Mouse (Mus musculus): ENCODE measurements at regions not wholly inside any gene's neighbourhood (a gene's known extent, or its start where the extent isn't known, plus 50 kb on each side); places are given as distances from the start of the nearest gene placed in this dataset.

GRCm38 (mm10) chr16:29719571-29720451, 140.7 kb downstream of the Opa1 start:
- Histone ChIP-seq H3K4me3 (ENCODE audit: control insufficient read depth, low read depth, low read length) (no peak overlapping the region), H3K27ac (ENCODE audit: control insufficient read depth, insufficient read depth, low read depth, low read length) (no peak overlapping the region), H3K4me1 (ENCODE audit: control insufficient read depth, insufficient read depth, low read length) (peaks cover 4% of the 10 kb centered on the region), H3K36me3 (ENCODE audit: control insufficient read depth, insufficient read depth, low read length) (no peaks in the 10 kb centered on the region), H3K27me3 (ENCODE audit: control insufficient read depth, insufficient read depth, low read length) (no peaks in the 10 kb centered on the region)
- TF ChIP-seq POLR2A (IDR thresholded peaks at IDR 0.05; ENCODE audit: control insufficient read depth, low read depth, low read length) (no peak), CTCF (IDR thresholded peaks at IDR 0.05; ENCODE audit: control insufficient read depth, insufficient read depth, insufficient replicate concordance, low read depth, low read length) (no peak)

- peaks cover 3% of the 10 kb centered on the region for H3K4me1 ChIP-seq (ENCODE audit: control insufficient read depth, insufficient read depth, low read length)
- TF ChIP-seq CTCF (IDR thresholded peaks at IDR 0.05; ENCODE audit: control insufficient read depth, insufficient read depth, insufficient replicate concordance, low read depth, low read length) (no peak), POLR2A (IDR thresholded peaks at IDR 0.05; ENCODE audit: control insufficient read depth, low read depth, low read length) (no peak)
- no peak overlapping the region for H3K27ac ChIP-seq (ENCODE audit: control insufficient read depth, insufficient read depth, low read depth, low read length)
- H3K27me3 ChIP-seq (ENCODE audit: control insufficient read depth, insufficient read depth, low read length): no peaks in the 10 kb centered on the region
- H3K36me3 ChIP-seq (ENCODE audit: control insufficient read depth, insufficient read depth, low read length): no peaks in the 10 kb centered on the region
- H3K4me3 ChIP-seq (ENCODE audit: control insufficient read depth, low read depth, low read length): no peak overlapping the region
Observed at GRCm38 (mm10) chr16:29725153-29725552, 146.0 kb downstream of the Opa1 start.

- H3K27ac ChIP-seq (ENCODE audit: control insufficient read depth, insufficient read depth, low read depth, low read length): no peak overlapping the region
- TF ChIP-seq CTCF (IDR thresholded peaks at IDR 0.05; ENCODE audit: control insufficient read depth, insufficient read depth, insufficient replicate concordance, low read depth, low read length): no peak
- no peak for TF ChIP-seq POLR2A (IDR thresholded peaks at IDR 0.05; ENCODE audit: control insufficient read depth, low read depth, low read length)
- H3K4me1 ChIP-seq (ENCODE audit: control insufficient read depth, insufficient read depth, low read length): no peaks in the 10 kb centered on the region
- H3K27me3 ChIP-seq (ENCODE audit: control insufficient read depth, insufficient read depth, low read length): no peaks in the 10 kb centered on the region
- H3K36me3 ChIP-seq (ENCODE audit: control insufficient read depth, insufficient read depth, low read length): no peaks in the 10 kb centered on the region
- H3K4me3 ChIP-seq (ENCODE audit: control insufficient read depth, low read depth, low read length): no peak overlapping the region
Observed at GRCm38 (mm10) chr16:29725563-29725962, 146.4 kb downstream of the Opa1 start.

- Histone ChIP-seq H3K36me3 (ENCODE audit: control insufficient read depth, insufficient read depth, low read length) (no peaks in the 10 kb centered on the region), H3K27ac (ENCODE audit: control insufficient read depth, insufficient read depth, low read depth, low read length) (no peak overlapping the region), H3K4me1 (ENCODE audit: control insufficient read depth, insufficient read depth, low read length) (no peaks in the 10 kb centered on the region), H3K4me3 (ENCODE audit: control insufficient read depth, low read depth, low read length) (no peak overlapping the region), H3K27me3 (ENCODE audit: control insufficient read depth, insufficient read depth, low read length) (no peaks in the 10 kb centered on the region)
- TF ChIP-seq CTCF (IDR thresholded peaks at IDR 0.05; ENCODE audit: control insufficient read depth, insufficient read depth, insufficient replicate concordance, low read depth, low read length) (no peak), POLR2A (IDR thresholded peaks at IDR 0.05; ENCODE audit: control insufficient read depth, low read depth, low read length) (no peak)
Observed at GRCm38 (mm10) chr16:29727397-29727796, 148.3 kb downstream of the Opa1 start.

GRCm38 (mm10) chr16:29728769-29729481, 149.8 kb downstream of the Opa1 start:
- no peak overlapping the region for H3K4me3 ChIP-seq (ENCODE audit: control insufficient read depth, low read depth, low read length)
- no peak overlapping the region for H3K27ac ChIP-seq (ENCODE audit: control insufficient read depth, insufficient read depth, low read depth, low read length)
- H3K27me3 ChIP-seq (ENCODE audit: control insufficient read depth, insufficient read depth, low read length): no peaks in the 10 kb centered on the region
- no peak for TF ChIP-seq POLR2A (IDR thresholded peaks at IDR 0.05; ENCODE audit: control insufficient read depth, low read depth, low read length)
- TF ChIP-seq CTCF (IDR thresholded peaks at IDR 0.05; ENCODE audit: control insufficient read depth, insufficient read depth, insufficient replicate concordance, low read depth, low read length): peak; percentile 75; the same call in 1 of the 2 replicates
- no peaks in the 10 kb centered on the region for H3K4me1 ChIP-seq (ENCODE audit: control insufficient read depth, insufficient read depth, low read length)
- no peaks in the 10 kb centered on the region for H3K36me3 ChIP-seq (ENCODE audit: control insufficient read depth, insufficient read depth, low read length)

GRCm38 (mm10) chr16:29730010-29730409, 150.9 kb downstream of the Opa1 start:
- Histone ChIP-seq H3K27ac (ENCODE audit: control insufficient read depth, insufficient read depth, low read depth, low read length) (no peak overlapping the region), H3K27me3 (ENCODE audit: control insufficient read depth, insufficient read depth, low read length) (no peaks in the 10 kb centered on the region), H3K36me3 (ENCODE audit: control insufficient read depth, insufficient read depth, low read length) (no peaks in the 10 kb centered on the region), H3K4me3 (ENCODE audit: control insufficient read depth, low read depth, low read length) (no peak overlapping the region), H3K4me1 (ENCODE audit: control insufficient read depth, insufficient read depth, low read length) (no peaks in the 10 kb centered on the region)
- TF ChIP-seq POLR2A (IDR thresholded peaks at IDR 0.05; ENCODE audit: control insufficient read depth, low read depth, low read length) (no peak), CTCF (IDR thresholded peaks at IDR 0.05; ENCODE audit: control insufficient read depth, insufficient read depth, insufficient replicate concordance, low read depth, low read length) (no peak)

- no peaks in the 10 kb centered on the region for H3K4me1 ChIP-seq (ENCODE audit: control insufficient read depth, insufficient read depth, low read length)
- no peaks in the 10 kb centered on the region for H3K27me3 ChIP-seq (ENCODE audit: control insufficient read depth, insufficient read depth, low read length)
Observed at GRCm38 (mm10) chr16:29732889-29733288, 153.8 kb downstream of the Opa1 start.

More at GRCm38 (mm10) chr16:29732889-29733288, 153.8 kb downstream of the Opa1 start:
- no peaks in the 10 kb centered on the region for H3K36me3 ChIP-seq (ENCODE audit: control insufficient read depth, insufficient read depth, low read length)
- H3K27ac ChIP-seq (ENCODE audit: control insufficient read depth, insufficient read depth, low read depth, low read length): no peak overlapping the region
- TF ChIP-seq POLR2A (IDR thresholded peaks at IDR 0.05; ENCODE audit: control insufficient read depth, low read depth, low read length) (no peak), CTCF (IDR thresholded peaks at IDR 0.05; ENCODE audit: control insufficient read depth, insufficient read depth, insufficient replicate concordance, low read depth, low read length) (no peak)
- no peak overlapping the region for H3K4me3 ChIP-seq (ENCODE audit: control insufficient read depth, low read depth, low read length)
